Mouse (Mus musculus) kidney, embryonic 14.5 days (tissue): ENCODE results near the gene Brap. TPM values are rescaled to one million over a fixed set of nuclear protein-coding genes. Genes with fewer than 3 reads are reported as not detected.
A peak's percentile ranks its signal among the peaks of the same experiment; 100 is the strongest.
"Not testable (repeated sequence)": the region's sequence is repeated elsewhere in the genome, so short reads cannot be mapped to it uniquely, and the experiment has no call there.

Source experiments
- ATAC-seq: fragments of 200-750 bp; cut with Nextera tagmentation; 2 replicates; pipeline ENCODE4 v1.8.0; 2017; ENCODE audit warnings: moderate number of reproducible peaks, mild to moderate bottlenecking, moderate TSS enrichment, moderate library complexity; ENCODE audit not compliant: low FRiP score, low TSS enrichment
- H3K27ac ChIP-seq: fragments of 300-500 bp; sonication (generic); 2 replicates; pipeline ENCODE4 v1.5.1; 2014; ENCODE audit warnings: low read depth, mild to moderate bottlenecking, low read length, moderate library complexity, mixed read lengths
- H3K27me3 ChIP-seq: fragments of 300-500 bp; sonication (generic); 2 replicates; pipeline ENCODE4 v1.6.1; 2014; ENCODE audit warnings: mild to moderate bottlenecking, low read length; ENCODE audit not compliant: control insufficient read depth, insufficient read depth
- H3K36me3 ChIP-seq: fragments of 300-500 bp; sonication (generic); 2 replicates; pipeline ENCODE4 v1.6.1; 2014; ENCODE audit warnings: low read length, mixed read lengths; ENCODE audit not compliant: control insufficient read depth, insufficient read depth
- H3K4me1 ChIP-seq: fragments of 300-500 bp; sonication (generic); 2 replicates; pipeline ENCODE4 v1.6.1; 2014; ENCODE audit warnings: low read length, mixed read lengths; ENCODE audit not compliant: control insufficient read depth, insufficient read depth
- H3K4me2 ChIP-seq: fragments of 300-500 bp; sonication (generic); replicated peaks from 2 replicates; pipeline ENCODE4 v1.6.1; 2014; ENCODE audit warnings: low read depth, mild to moderate bottlenecking, low read length
- H3K4me3 ChIP-seq: fragments of 300-500 bp; sonication (generic); 2 replicates; pipeline ENCODE4 v1.5.1; 2014; ENCODE audit warnings: mild to moderate bottlenecking, low read length
- H3K9ac ChIP-seq: fragments of 300-500 bp; sonication (generic); 2 replicates; pipeline ENCODE4 v1.6.1; 2014; ENCODE audit warnings: low read depth, mild to moderate bottlenecking, low read length, moderate library complexity
- H3K9me3 ChIP-seq: fragments of 300-500 bp; sonication (generic); 2 replicates; pipeline ENCODE4 v1.6.1; 2016; ENCODE audit warnings: low read length; ENCODE audit not compliant: control insufficient read depth
- WGBS: fragments of 180-500 bp; shearing (Covaris S2); extraction: QIAGEN DNeasy Blood & Tissue Kit; methylation state at CpG from one replicate; pipeline ENCODE4 v1.1.7; 2014; 5-methylcytosine and 5-hydroxymethylcytosine counted together
- polyA plus RNA-seq: library from polyadenylated mRNA; unstranded; fragments of >200 nt; fragmentation: Nextera tagmentation; extraction: Ambion mirVana; gene quantifications from 2 replicates; pipeline ENCODE4 v1.2.1, GENCODE M21; 2014

Gene Brap
- polyA plus RNA-seq, 1 experiment from 2014 or later, result 35.2 TPM

- no peaks in the 10 kb centered on the region for H3K4me1 ChIP-seq
- H3K36me3 ChIP-seq, result peaks cover 5% of the 10 kb centered on the region; the same call in 1 of the 2 replicates
- no peak for ATAC-seq
- 66% methylated on average over 7 of the region's 7 CpGs for WGBS
- H3K9ac ChIP-seq, result no peak overlapping the region
- 0 out of 2 replicates have a peak overlapping the region, but pooled peaks have one; percentile 6 for H3K27ac ChIP-seq
- no peak overlapping the region for H3K4me2 ChIP-seq
- no peaks in the 10 kb centered on the region for H3K9me3 ChIP-seq
- H3K4me3 ChIP-seq, result no peak overlapping the region
- H3K27me3 ChIP-seq, result no peaks in the 10 kb centered on the region
These were observed 30.3 kb downstream of the Brap start for GRCm38 (mm10) chr5:121690482-121691211.

GRCm38 (mm10) chr5:121691436-121691835 lies 31.1 kb downstream of the Brap start:
- H3K36me3 ChIP-seq, ATAC-seq, H3K4me2 ChIP-seq, H3K9me3 ChIP-seq, H3K27me3 ChIP-seq, H3K4me3 ChIP-seq, H3K27ac ChIP-seq, H3K4me1 ChIP-seq, H3K9ac ChIP-seq: not testable (repeated sequence)
- WGBS, result 92% methylated on average over 7 of the region's 7 CpGs

GRCm38 (mm10) chr5:121692897-121693296 lies 32.5 kb downstream of the Brap start:
- H3K27me3 ChIP-seq, result no peaks in the 10 kb centered on the region
- no peak overlapping the region for H3K9ac ChIP-seq
- H3K36me3 ChIP-seq, result no peaks in the 10 kb centered on the region
- 84% methylated on average over 4 of the region's 4 CpGs for WGBS
- H3K4me2 ChIP-seq, result no peak overlapping the region
- no peaks in the 10 kb centered on the region for H3K4me1 ChIP-seq
- no peaks in the 10 kb centered on the region for H3K9me3 ChIP-seq
- no peak overlapping the region for H3K27ac ChIP-seq
- ATAC-seq, result no peak
- H3K4me3 ChIP-seq, result no peak overlapping the region

- Histone ChIP-seq H3K36me3 (no peaks in the 10 kb centered on the region), H3K27me3 (no peaks in the 10 kb centered on the region), H3K9me3 (no peaks in the 10 kb centered on the region), H3K4me3 (no peak overlapping the region), H3K4me2 (no peak overlapping the region), H3K9ac (no peak overlapping the region), H3K27ac (no peak overlapping the region), H3K4me1 (no peaks in the 10 kb centered on the region)
- no peak for ATAC-seq
- WGBS, result 80% methylated on average over 6 of the region's 6 CpGs
These were observed 36.4 kb downstream of the Brap start for GRCm38 (mm10) chr5:121696761-121697160.

- no peaks in the 10 kb centered on the region for H3K9me3 ChIP-seq
- 42% methylated on average over 5 of the region's 5 CpGs for WGBS
- H3K27ac ChIP-seq, result no peak overlapping the region
- H3K27me3 ChIP-seq, result no peaks in the 10 kb centered on the region
- no peak overlapping the region for H3K9ac ChIP-seq
- no peak overlapping the region for H3K4me3 ChIP-seq
- H3K4me1 ChIP-seq, result no peaks in the 10 kb centered on the region
- no peak for ATAC-seq
- no peak overlapping the region for H3K4me2 ChIP-seq
- no peaks in the 10 kb centered on the region for H3K36me3 ChIP-seq
These were observed 39.5 kb downstream of the Brap start for GRCm38 (mm10) chr5:121699891-121700290.

GRCm38 (mm10) chr5:121700496-121700895 lies 40.1 kb downstream of the Brap start:
- Histone ChIP-seq H3K4me3 (no peak overlapping the region), H3K27me3 (no peaks in the 10 kb centered on the region), H3K9me3 (no peaks in the 10 kb centered on the region), H3K4me2 (no peak overlapping the region), H3K36me3 (no peaks in the 10 kb centered on the region), H3K9ac (no peak overlapping the region), H3K27ac (no peak overlapping the region), H3K4me1 (no peaks in the 10 kb centered on the region)
- no peak for ATAC-seq
- WGBS, result 21% methylated on average over 11 of the region's 11 CpGs

- WGBS, result 64% methylated on average over 8 of the region's 8 CpGs
- no peaks in the 10 kb centered on the region for H3K36me3 ChIP-seq
- H3K27me3 ChIP-seq, result no peaks in the 10 kb centered on the region
- no peak overlapping the region for H3K4me2 ChIP-seq
- H3K4me3 ChIP-seq, result no peak overlapping the region
- no peaks in the 10 kb centered on the region for H3K9me3 ChIP-seq
- H3K4me1 ChIP-seq, result no peaks in the 10 kb centered on the region
- no peak for ATAC-seq
- no peak overlapping the region for H3K9ac ChIP-seq
- H3K27ac ChIP-seq, result no peak overlapping the region
These were observed 40.9 kb downstream of the Brap start for GRCm38 (mm10) chr5:121701111-121701769.

GRCm38 (mm10) chr5:121703341-121703740 lies 43.0 kb downstream of the Brap start:
- H3K36me3 ChIP-seq, result no peaks in the 10 kb centered on the region
- WGBS, result 72% methylated on average over 1 of the region's 1 CpGs
- H3K27ac ChIP-seq, result no peak overlapping the region
- no peak overlapping the region for H3K4me2 ChIP-seq
- no peak for ATAC-seq
- no peaks in the 10 kb centered on the region for H3K9me3 ChIP-seq
- no peak overlapping the region for H3K9ac ChIP-seq
- H3K4me3 ChIP-seq, result no peak overlapping the region
- H3K4me1 ChIP-seq, result no peaks in the 10 kb centered on the region
- no peaks in the 10 kb centered on the region for H3K27me3 ChIP-seq

- WGBS, result 13% methylated on average over 20 of the region's 20 CpGs
- Histone ChIP-seq H3K9ac (no peak overlapping the region), H3K27me3 (no peaks in the 10 kb centered on the region), H3K4me1 (no peaks in the 10 kb centered on the region), H3K4me2 (peak overlapping the region; percentile 37), H3K27ac (no peak overlapping the region), H3K4me3 (peak overlapping the region; percentile 17; the same call in 1 of the 2 replicates), H3K36me3 (no peaks in the 10 kb centered on the region), H3K9me3 (no peaks in the 10 kb centered on the region)
- 0 out of 2 replicates have a peak, but pooled peaks have one; percentile 28 for ATAC-seq
These were observed 44.3 kb downstream of the Brap start for GRCm38 (mm10) chr5:121704512-121705248.
